Mouse (Mus musculus) erythroblast, embryonic 14.5 days (primary cell): ENCODE data around the gene Hfe.
"Not testable (repeated sequence)": the region's sequence is repeated elsewhere in the genome, so short reads cannot be mapped to it uniquely, and the experiment has no call there.

Source experiments
- GATA1 ChIP-seq: IDR thresholded peaks from 2 replicates; pipeline ENCODE4 v1.6.1; 2012; ENCODE audit warnings: low read length, inconsistent platforms, mixed read lengths
- TAL1 ChIP-seq: IDR thresholded peaks from 3 replicates; pipeline ENCODE4 v1.6.1; 2012; ENCODE audit warnings: low read length, inconsistent platforms, mixed read lengths

DNA sequence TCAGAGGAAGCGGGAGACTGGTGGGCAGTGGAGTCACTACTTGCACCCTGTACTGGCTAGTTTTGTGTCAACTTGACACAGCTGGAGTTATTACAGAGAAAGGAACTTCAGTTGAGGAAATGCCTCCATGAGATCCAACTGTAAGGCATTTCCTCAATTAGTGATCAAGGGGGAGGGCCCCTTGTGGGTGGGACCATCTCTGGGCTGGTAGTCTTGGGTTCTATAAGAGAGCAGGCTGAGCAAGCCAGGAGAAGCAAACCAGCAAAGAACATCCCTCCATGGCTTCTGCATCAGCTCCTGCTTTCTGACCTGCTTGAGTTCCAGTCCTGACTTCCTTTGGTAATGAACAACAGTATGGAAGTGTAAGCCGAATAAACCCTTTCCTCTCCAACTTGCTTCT lies 7.9 kb downstream of the Hfe start:
- TF ChIP-seq TAL1, GATA1: not testable (repeated sequence)
